Mouse (Mus musculus) yolk sac, embryonic 10.5 days (tissue): ENCODE data around the gene Tmem186.

Experiments
- DNase-seq: peaks from one replicate; pipeline ENCODE4 v3.0.0-alpha.2; 2017; ENCODE audit warnings: low spot score

Gene Tmem186

GRCm38 (mm10) chr16:8612214-8613005 lies 25.1 kb downstream of the Tmem186 start:
- DNase-seq, result no peak

GRCm38 (mm10) chr16:8610397-8610796 lies 27.1 kb downstream of the Tmem186 start:
- no peak for DNase-seq

- DNase-seq, result peak; percentile 87
Observed at GRCm38 (mm10) chr16:8603789-8604188, 33.7 kb downstream of the Tmem186 start.

GRCm38 (mm10) chr16:8597516-8597915 lies 40.0 kb downstream of the Tmem186 start:
- no peak for DNase-seq

GRCm38 (mm10) chr16:8596336-8596735 lies 41.2 kb downstream of the Tmem186 start:
- no peak for DNase-seq

- DNase-seq, result no peak
Observed at GRCm38 (mm10) chr16:8595411-8595810, 42.1 kb downstream of the Tmem186 start.

GRCm38 (mm10) chr16:8585056-8585455 lies 52.5 kb downstream of the Tmem186 start:
- DNase-seq, result no peak

- no peak for DNase-seq
Observed at GRCm38 (mm10) chr16:8584248-8584647, 53.3 kb downstream of the Tmem186 start.
